Mouse (Mus musculus): ENCODE results near the gene Larp7. TPM values are rescaled to one million over a fixed set of nuclear protein-coding genes. Genes with fewer than 3 reads are reported as not detected.

Gene Larp7
- polyA plus RNA-seq, 1 experiment from 2014 or later = 27.3 TPM

- Histone ChIP-seq H3K27ac (replicated peaks) (no peak overlapping the region), H3K4me3 (replicated peaks) (no peak overlapping the region), H3K4me2 (no peak overlapping the region), H3K36me3 (replicated peaks) (peaks cover 61% of the 10 kb centered on the region), H3K9ac (no peak overlapping the region), H3K27me3 (no peaks in the 10 kb centered on the region), H3K9me3 (replicated peaks) (no peaks in the 10 kb centered on the region), H3K4me1 (replicated peaks) (no peaks in the 10 kb centered on the region)
- ATAC-seq (ENCODE audit: insufficient read depth) = no peak
- WGBS (ENCODE audit: insufficient replicate concordance) = 83% methylated on average over 4 of the region's 4 CpGs
These were observed 9.2 kb downstream of the Larp7 start for GRCm38 (mm10) chr3:127543976-127544375.

GRCm38 (mm10) chr3:127539193-127539592 is 14.0 kb downstream of the Larp7 start:
- H3K9me3 ChIP-seq (replicated peaks) = no peaks in the 10 kb centered on the region
- H3K9ac ChIP-seq = no peak overlapping the region
- H3K4me2 ChIP-seq = no peak overlapping the region
- 77% methylated on average over 6 of the region's 6 CpGs for WGBS (ENCODE audit: insufficient replicate concordance)
- peaks cover 35% of the 10 kb centered on the region for H3K36me3 ChIP-seq (replicated peaks)
- H3K27ac ChIP-seq (replicated peaks) = no peak overlapping the region
- H3K4me1 ChIP-seq (replicated peaks) = no peaks in the 10 kb centered on the region
- no peaks in the 10 kb centered on the region for H3K27me3 ChIP-seq
- no peak overlapping the region for H3K4me3 ChIP-seq (replicated peaks)
- ATAC-seq (ENCODE audit: insufficient read depth) = no peak

GRCm38 (mm10) chr3:127530293-127530692 is 22.9 kb downstream of the Larp7 start:
- ATAC-seq (ENCODE audit: insufficient read depth) = no peak
- Histone ChIP-seq H3K4me3 (replicated peaks) (no peak overlapping the region), H3K27ac (replicated peaks) (no peak overlapping the region), H3K9ac (no peak overlapping the region), H3K9me3 (replicated peaks) (no peaks in the 10 kb centered on the region), H3K27me3 (no peaks in the 10 kb centered on the region), H3K4me2 (no peak overlapping the region), H3K36me3 (replicated peaks) (no peaks in the 10 kb centered on the region), H3K4me1 (replicated peaks) (no peaks in the 10 kb centered on the region)
- 18% methylated on average over 4 of the region's 4 CpGs for whole genome bisulfite sequencing (ENCODE audit: insufficient replicate concordance)

GRCm38 (mm10) chr3:127529824-127530223 is 23.3 kb downstream of the Larp7 start:
- no peaks in the 10 kb centered on the region for H3K9me3 ChIP-seq (replicated peaks)
- H3K4me3 ChIP-seq (replicated peaks) = no peak overlapping the region
- 62% methylated on average over 4 of the region's 4 CpGs for WGBS (ENCODE audit: insufficient replicate concordance)
- H3K4me1 ChIP-seq (replicated peaks) = no peaks in the 10 kb centered on the region
- H3K27me3 ChIP-seq = no peaks in the 10 kb centered on the region
- H3K9ac ChIP-seq = no peak overlapping the region
- no peak overlapping the region for H3K4me2 ChIP-seq
- no peaks in the 10 kb centered on the region for H3K36me3 ChIP-seq (replicated peaks)
- ATAC-seq (ENCODE audit: insufficient read depth) = no peak
- no peak overlapping the region for H3K27ac ChIP-seq (replicated peaks)

GRCm38 (mm10) chr3:127529210-127529609 is 23.9 kb downstream of the Larp7 start:
- Histone ChIP-seq H3K27me3 (no peaks in the 10 kb centered on the region), H3K4me2 (no peak overlapping the region), H3K27ac (replicated peaks) (no peak overlapping the region), H3K9me3 (replicated peaks) (no peaks in the 10 kb centered on the region), H3K36me3 (replicated peaks) (no peaks in the 10 kb centered on the region), H3K4me3 (replicated peaks) (no peak overlapping the region), H3K9ac (no peak overlapping the region), H3K4me1 (replicated peaks) (no peaks in the 10 kb centered on the region)
- 72% methylated on average over 3 of the region's 3 CpGs for WGBS (ENCODE audit: insufficient replicate concordance)
- no peak for ATAC-seq (ENCODE audit: insufficient read depth)

- no peak overlapping the region for H3K4me2 ChIP-seq
- H3K36me3 ChIP-seq (replicated peaks) = no peaks in the 10 kb centered on the region
- H3K4me1 ChIP-seq (replicated peaks) = no peaks in the 10 kb centered on the region
- H3K9me3 ChIP-seq (replicated peaks) = no peaks in the 10 kb centered on the region
- H3K27ac ChIP-seq (replicated peaks) = no peak overlapping the region
- no peak overlapping the region for H3K4me3 ChIP-seq (replicated peaks)
- H3K27me3 ChIP-seq = no peaks in the 10 kb centered on the region
- H3K9ac ChIP-seq = no peak overlapping the region
- WGBS (ENCODE audit: insufficient replicate concordance) = 52% methylated on average over 5 of the region's 5 CpGs
- ATAC-seq (ENCODE audit: insufficient read depth) = peak; percentile 31; the same call in 1 of the 2 replicates
These were observed 25.6 kb downstream of the Larp7 start for GRCm38 (mm10) chr3:127527465-127528034.

- H3K4me2 ChIP-seq = no peak overlapping the region
- WGBS (ENCODE audit: insufficient replicate concordance) = 62% methylated on average over 8 of the region's 8 CpGs
- ATAC-seq (ENCODE audit: insufficient read depth) = no peak
- no peaks in the 10 kb centered on the region for H3K9me3 ChIP-seq (replicated peaks)
- H3K27ac ChIP-seq (replicated peaks) = no peak overlapping the region
- H3K4me3 ChIP-seq (replicated peaks) = no peak overlapping the region
- no peaks in the 10 kb centered on the region for H3K36me3 ChIP-seq (replicated peaks)
- no peak overlapping the region for H3K9ac ChIP-seq
- no peaks in the 10 kb centered on the region for H3K4me1 ChIP-seq (replicated peaks)
- H3K27me3 ChIP-seq = no peaks in the 10 kb centered on the region
These were observed 27.8 kb downstream of the Larp7 start for GRCm38 (mm10) chr3:127525188-127525819.

GRCm38 (mm10) chr3:127521156-127521555 is 32.0 kb downstream of the Larp7 start:
- H3K36me3 ChIP-seq (replicated peaks) = no peaks in the 10 kb centered on the region
- no peaks in the 10 kb centered on the region for H3K27me3 ChIP-seq

GRCm38 (mm10) chr3:127520300-127520699 is 32.8 kb downstream of the Larp7 start:
- Histone ChIP-seq H3K4me3 (replicated peaks) (no peak overlapping the region), H3K27ac (replicated peaks) (no peak overlapping the region), H3K9me3 (replicated peaks) (no peaks in the 10 kb centered on the region), H3K9ac (no peak overlapping the region), H3K4me2 (no peak overlapping the region), H3K27me3 (no peaks in the 10 kb centered on the region), H3K36me3 (replicated peaks) (no peaks in the 10 kb centered on the region), H3K4me1 (replicated peaks) (no peaks in the 10 kb centered on the region)
- ATAC-seq (ENCODE audit: insufficient read depth) = no peak
- WGBS (ENCODE audit: insufficient replicate concordance) = 51% methylated on average over 6 of the region's 6 CpGs

More at GRCm38 (mm10) chr3:127521156-127521555, 32.0 kb downstream of the Larp7 start:
- Histone ChIP-seq H3K9me3 (replicated peaks) (no peaks in the 10 kb centered on the region), H3K27ac (replicated peaks) (no peak overlapping the region), H3K4me3 (replicated peaks) (no peak overlapping the region), H3K4me1 (replicated peaks) (no peaks in the 10 kb centered on the region), H3K4me2 (no peak overlapping the region), H3K9ac (no peak overlapping the region)
- ATAC-seq (ENCODE audit: insufficient read depth) = no peak
- WGBS (ENCODE audit: insufficient replicate concordance) = 64% methylated on average over 10 of the region's 10 CpGs

- Histone ChIP-seq H3K27ac (replicated peaks) (no peak overlapping the region), H3K36me3 (replicated peaks) (no peaks in the 10 kb centered on the region), H3K4me1 (replicated peaks) (no peaks in the 10 kb centered on the region), H3K4me3 (replicated peaks) (no peak overlapping the region), H3K9ac (no peak overlapping the region), H3K27me3 (no peaks in the 10 kb centered on the region), H3K9me3 (replicated peaks) (no peaks in the 10 kb centered on the region), H3K4me2 (no peak overlapping the region)
- 71% methylated on average over 1 of the region's 1 CpGs for WGBS (ENCODE audit: insufficient replicate concordance)
- no peak for ATAC-seq (ENCODE audit: insufficient read depth)
These were observed 37.9 kb downstream of the Larp7 start for GRCm38 (mm10) chr3:127515251-127515650.

- no peak overlapping the region for H3K4me2 ChIP-seq
- no peaks in the 10 kb centered on the region for H3K4me1 ChIP-seq (replicated peaks)
- H3K4me3 ChIP-seq (replicated peaks) = no peak overlapping the region
- no peak overlapping the region for H3K9ac ChIP-seq
- H3K27me3 ChIP-seq = no peaks in the 10 kb centered on the region
- no peaks in the 10 kb centered on the region for H3K9me3 ChIP-seq (replicated peaks)
- 60% methylated on average over 2 of the region's 2 CpGs for WGBS (ENCODE audit: insufficient replicate concordance)
- no peak overlapping the region for H3K27ac ChIP-seq (replicated peaks)
- no peaks in the 10 kb centered on the region for H3K36me3 ChIP-seq (replicated peaks)
- ATAC-seq (ENCODE audit: insufficient read depth) = no peak
These were observed 39.5 kb downstream of the Larp7 start for GRCm38 (mm10) chr3:127513699-127514098.
